Mouse (Mus musculus) megakaryocyte-erythroid progenitor cell, adult 5-6 weeks (primary cell): ENCODE data around the gene Wfdc15a. TPM values are rescaled to one million over a fixed set of nuclear protein-coding genes. Genes with fewer than 3 reads are reported as not detected.

Experiments used
- ATAC-seq: replicated peaks from 2 replicates; pipeline ENCODE4 v1.8.0; 2016; ENCODE audit warnings: mild to moderate bottlenecking, inconsistent platforms; ENCODE audit not compliant: severe bottlenecking, poor library complexity, low FRiP score, low TSS enrichment
- total RNA-seq, 2 experiments: library from RNA; stranded (forward) in 1 of 2; stranded (reverse) in 1 of 2; fragments of 200-1000, 215-1000 nt in 1 of 2; fragments of >200 nt in 1 of 2; fragmentation: Nextera tagmentation in 1 of 2; gene quantifications; 2 replicates each; pipeline ENCODE4 v1.2.3; 2014 to 2017

The Wfdc15a gene
- total RNA-seq, 2 experiments from 2014 or later, result not detected

- ATAC-seq, result no peak
Observed at GRCm38 (mm10) chr2:164180770-164181169, 19.2 kb downstream of the Wfdc15a start.

- no peak for ATAC-seq
Observed at GRCm38 (mm10) chr2:164180124-164180523, 19.8 kb downstream of the Wfdc15a start.

GRCm38 (mm10) chr2:164177831-164178230 lies 22.1 kb downstream of the Wfdc15a start:
- no peak for ATAC-seq

GRCm38 (mm10) chr2:164175850-164176249 lies 24.1 kb downstream of the Wfdc15a start:
- no peak for ATAC-seq

GRCm38 (mm10) chr2:164174649-164175395 lies 25.1 kb downstream of the Wfdc15a start:
- no peak for ATAC-seq

- peak; percentile 68 for ATAC-seq
Observed at GRCm38 (mm10) chr2:164173394-164173793, 26.5 kb downstream of the Wfdc15a start.

GRCm38 (mm10) chr2:164170902-164171301 lies 29.0 kb downstream of the Wfdc15a start, which contains the start of gene Kcns1:
Gene Kcns1 (minus strand): TSS chr2:164171113.
- no peak for ATAC-seq

- ATAC-seq, result no peak
Observed at GRCm38 (mm10) chr2:164170326-164170725, 29.6 kb downstream of the Wfdc15a start.

- ATAC-seq, result peak; percentile 34; the same call in 1 of the 2 replicates
Observed at GRCm38 (mm10) chr2:164168571-164168946, 31.4 kb downstream of the Wfdc15a start.

- ATAC-seq, result 0 out of 2 replicates have a peak, but pooled peaks have one; percentile 16
Observed at GRCm38 (mm10) chr2:164167752-164168570, 32.0 kb downstream of the Wfdc15a start.

- ATAC-seq, result no peak
Observed at GRCm38 (mm10) chr2:164164941-164165340, 35.0 kb downstream of the Wfdc15a start.

GRCm38 (mm10) chr2:164161515-164162055 lies 38.3 kb downstream of the Wfdc15a start:
- ATAC-seq, result no peak

GRCm38 (mm10) chr2:164158838-164159237 lies 41.1 kb downstream of the Wfdc15a start:
- ATAC-seq, result no peak

GRCm38 (mm10) chr2:164156158-164156557 lies 43.8 kb downstream of the Wfdc15a start:
- ATAC-seq, result no peak

- ATAC-seq, result no peak
Observed at GRCm38 (mm10) chr2:164154007-164154406, 45.9 kb downstream of the Wfdc15a start.

GRCm38 (mm10) chr2:164152341-164152740 lies 47.6 kb downstream of the Wfdc15a start:
- ATAC-seq, result no peak

GRCm38 (mm10) chr2:164150086-164150760 lies 49.7 kb downstream of the Wfdc15a start:
- ATAC-seq, result no peak
